Mouse (Mus musculus): ENCODE results near the gene Wdr20rt. TPM values are rescaled to one million over a fixed set of nuclear protein-coding genes. Genes with fewer than 3 reads are reported as not detected.
"Not testable (repeated sequence)": the region's sequence is repeated elsewhere in the genome, so short reads cannot be mapped to it uniquely, and the experiment has no call there.

Wdr20rt gene
- polyA plus RNA-seq, 1 experiment from 2014 or later: not detected

- ATAC-seq; H3K4me2 ChIP-seq (ENCODE audit: low read length); H3K36me3 ChIP-seq (ENCODE audit: control insufficient read depth, insufficient read depth, low read length); H3K9me3 ChIP-seq (replicated peaks; ENCODE audit: control insufficient read depth, low read length, poor library complexity, severe bottlenecking); H3K9ac ChIP-seq (ENCODE audit: low read depth, low read length); H3K4me1 ChIP-seq (ENCODE audit: control insufficient read depth, insufficient read depth, low read length); H3K4me3 ChIP-seq (ENCODE audit: low read depth, low read length); H3K27ac ChIP-seq (ENCODE audit: low read length); H3K27me3 ChIP-seq (ENCODE audit: control insufficient read depth, insufficient read depth, low read depth, low read length): not testable (repeated sequence)
- 89% methylated on average over 2 of the region's 2 CpGs for WGBS
Observed at GRCm38 (mm10) chr12:65232801-65233200, 7.5 kb downstream of the Wdr20rt start.

- WGBS: 95% methylated on average over 10 of the region's 10 CpGs
- Histone ChIP-seq H3K9me3 (replicated peaks; ENCODE audit: control insufficient read depth, low read length, poor library complexity, severe bottlenecking) (no peaks in the 10 kb centered on the region), H3K27ac (ENCODE audit: low read length) (no peak overlapping the region), H3K4me1 (ENCODE audit: control insufficient read depth, insufficient read depth, low read length) (no peaks in the 10 kb centered on the region), H3K9ac (ENCODE audit: low read depth, low read length) (no peak overlapping the region), H3K4me3 (ENCODE audit: low read depth, low read length) (no peak overlapping the region), H3K4me2 (ENCODE audit: low read length) (no peak overlapping the region), H3K36me3 (ENCODE audit: control insufficient read depth, insufficient read depth, low read length) (no peaks in the 10 kb centered on the region), H3K27me3 (ENCODE audit: control insufficient read depth, insufficient read depth, low read depth, low read length) (no peaks in the 10 kb centered on the region)
- ATAC-seq: no peak
Observed at GRCm38 (mm10) chr12:65250116-65250738, 24.9 kb downstream of the Wdr20rt start.

- no peak for ATAC-seq
- Histone ChIP-seq H3K4me1 (ENCODE audit: control insufficient read depth, insufficient read depth, low read length) (peaks cover 7% of the 10 kb centered on the region), H3K4me3 (ENCODE audit: low read depth, low read length) (no peak overlapping the region), H3K27me3 (ENCODE audit: control insufficient read depth, insufficient read depth, low read depth, low read length) (no peaks in the 10 kb centered on the region), H3K36me3 (ENCODE audit: control insufficient read depth, insufficient read depth, low read length) (no peaks in the 10 kb centered on the region), H3K4me2 (ENCODE audit: low read length) (no peak overlapping the region), H3K9ac (ENCODE audit: low read depth, low read length) (no peak overlapping the region), H3K27ac (ENCODE audit: low read length) (no peak overlapping the region), H3K9me3 (replicated peaks; ENCODE audit: control insufficient read depth, low read length, poor library complexity, severe bottlenecking) (no peaks in the 10 kb centered on the region; the same call in 1 of the 2 replicates)
Observed at GRCm38 (mm10) chr12:65256887-65257286, 31.6 kb downstream of the Wdr20rt start.

- Histone ChIP-seq H3K9ac (ENCODE audit: low read depth, low read length) (peak overlapping the region; percentile 15; the same call in 1 of the 2 replicates), H3K27me3 (ENCODE audit: control insufficient read depth, insufficient read depth, low read depth, low read length) (no peaks in the 10 kb centered on the region), H3K27ac (ENCODE audit: low read length) (peak overlapping the region; percentile 31; the same call in 1 of the 2 replicates), H3K4me3 (ENCODE audit: low read depth, low read length) (0 out of 2 replicates have a peak overlapping the region, but pooled peaks have one; percentile 8), H3K9me3 (replicated peaks; ENCODE audit: control insufficient read depth, low read length, poor library complexity, severe bottlenecking) (no peaks in the 10 kb centered on the region; the same call in 1 of the 2 replicates), H3K4me1 (ENCODE audit: control insufficient read depth, insufficient read depth, low read length) (peaks cover 7% of the 10 kb centered on the region), H3K4me2 (ENCODE audit: low read length) (peak overlapping the region; percentile 44), H3K36me3 (ENCODE audit: control insufficient read depth, insufficient read depth, low read length) (no peaks in the 10 kb centered on the region)
- 37% methylated on average over 19 of the region's 19 CpGs for WGBS
- peak; percentile 80 for ATAC-seq
Observed at GRCm38 (mm10) chr12:65258212-65259138, 33.2 kb downstream of the Wdr20rt start.

GRCm38 (mm10) chr12:65259139-65260111 is 34.1 kb downstream of the Wdr20rt start:
- 49% methylated on average over 13 of the region's 13 CpGs for WGBS
- peak overlapping the region; percentile 31 for H3K27ac ChIP-seq (ENCODE audit: low read length)
- H3K27me3 ChIP-seq (ENCODE audit: control insufficient read depth, insufficient read depth, low read depth, low read length): no peaks in the 10 kb centered on the region
- H3K9ac ChIP-seq (ENCODE audit: low read depth, low read length): peak overlapping the region; percentile 15
- ATAC-seq: peak; percentile 70
- no peaks in the 10 kb centered on the region for H3K36me3 ChIP-seq (ENCODE audit: control insufficient read depth, insufficient read depth, low read length)
- peaks cover 7% of the 10 kb centered on the region for H3K4me1 ChIP-seq (ENCODE audit: control insufficient read depth, insufficient read depth, low read length)
- H3K9me3 ChIP-seq (replicated peaks; ENCODE audit: control insufficient read depth, low read length, poor library complexity, severe bottlenecking): no peaks in the 10 kb centered on the region; the same call in 1 of the 2 replicates
- no peak overlapping the region for H3K4me3 ChIP-seq (ENCODE audit: low read depth, low read length)
- H3K4me2 ChIP-seq (ENCODE audit: low read length): peak overlapping the region; percentile 44

GRCm38 (mm10) chr12:65268311-65268984 is 43.1 kb downstream of the Wdr20rt start:
- no peaks in the 10 kb centered on the region for H3K27me3 ChIP-seq (ENCODE audit: control insufficient read depth, insufficient read depth, low read depth, low read length)
- no peaks in the 10 kb centered on the region for H3K36me3 ChIP-seq (ENCODE audit: control insufficient read depth, insufficient read depth, low read length)
- H3K27ac ChIP-seq (ENCODE audit: low read length): no peak overlapping the region
- no peak overlapping the region for H3K9ac ChIP-seq (ENCODE audit: low read depth, low read length)
- H3K4me3 ChIP-seq (ENCODE audit: low read depth, low read length): no peak overlapping the region
- WGBS: 85% methylated on average over 5 of the region's 5 CpGs
- no peak overlapping the region for H3K4me2 ChIP-seq (ENCODE audit: low read length)
- ATAC-seq: no peak
- no peaks in the 10 kb centered on the region for H3K9me3 ChIP-seq (replicated peaks; ENCODE audit: control insufficient read depth, low read length, poor library complexity, severe bottlenecking)
- no peaks in the 10 kb centered on the region for H3K4me1 ChIP-seq (ENCODE audit: control insufficient read depth, insufficient read depth, low read length)

- Histone ChIP-seq H3K4me2 (ENCODE audit: low read length) (no peak overlapping the region), H3K4me1 (ENCODE audit: control insufficient read depth, insufficient read depth, low read length) (no peaks in the 10 kb centered on the region), H3K36me3 (ENCODE audit: control insufficient read depth, insufficient read depth, low read length) (no peaks in the 10 kb centered on the region), H3K4me3 (ENCODE audit: low read depth, low read length) (no peak overlapping the region), H3K9ac (ENCODE audit: low read depth, low read length) (no peak overlapping the region), H3K9me3 (replicated peaks; ENCODE audit: control insufficient read depth, low read length, poor library complexity, severe bottlenecking) (no peaks in the 10 kb centered on the region), H3K27ac (ENCODE audit: low read length) (no peak overlapping the region), H3K27me3 (ENCODE audit: control insufficient read depth, insufficient read depth, low read depth, low read length) (no peaks in the 10 kb centered on the region)
- WGBS: 70% methylated on average over 5 of the region's 5 CpGs
- ATAC-seq: no peak
Observed at GRCm38 (mm10) chr12:65269406-65269805, 44.1 kb downstream of the Wdr20rt start.

- H3K4me2 ChIP-seq (ENCODE audit: low read length): no peak overlapping the region
- H3K27ac ChIP-seq (ENCODE audit: low read length): no peak overlapping the region
- 68% methylated on average over 4 of the region's 4 CpGs for WGBS
- ATAC-seq: no peak
- H3K9me3 ChIP-seq (replicated peaks; ENCODE audit: control insufficient read depth, low read length, poor library complexity, severe bottlenecking): no peaks in the 10 kb centered on the region
- H3K27me3 ChIP-seq (ENCODE audit: control insufficient read depth, insufficient read depth, low read depth, low read length): no peaks in the 10 kb centered on the region
- no peaks in the 10 kb centered on the region for H3K36me3 ChIP-seq (ENCODE audit: control insufficient read depth, insufficient read depth, low read length)
- no peaks in the 10 kb centered on the region for H3K4me1 ChIP-seq (ENCODE audit: control insufficient read depth, insufficient read depth, low read length)
- no peak overlapping the region for H3K9ac ChIP-seq (ENCODE audit: low read depth, low read length)
- no peak overlapping the region for H3K4me3 ChIP-seq (ENCODE audit: low read depth, low read length)
Observed at GRCm38 (mm10) chr12:65273807-65274206, 48.5 kb downstream of the Wdr20rt start.
